Mouse (Mus musculus) hindbrain, postnatal 0 days (tissue): ENCODE results near the gene Cacnb3. TPM values are rescaled to one million over a fixed set of nuclear protein-coding genes. Genes with fewer than 3 reads are reported as not detected.

Experiments
- ATAC-seq: fragments of 200-750 bp; cut with Nextera tagmentation; 2 replicates; pipeline ENCODE4 v1.8.0; 2017; ENCODE audit warnings: mild to moderate bottlenecking, moderate TSS enrichment, moderate library complexity
- DNase-seq: peaks from one replicate; pipeline ENCODE4 v3.0.0-alpha.2; 2015; ENCODE audit warnings: low spot score
- H3K27ac ChIP-seq: fragments of 300-500 bp; sonication (generic); 2 replicates; pipeline ENCODE4 v1.5.1; 2014; ENCODE audit warnings: mild to moderate bottlenecking
- H3K27me3 ChIP-seq: fragments of 300-500 bp; sonication (generic); 2 replicates; pipeline ENCODE4 v1.6.1; 2014; ENCODE audit warnings: low read length, mixed read lengths; ENCODE audit not compliant: insufficient read depth
- H3K36me3 ChIP-seq: fragments of 300-500 bp; sonication (generic); 2 replicates; pipeline ENCODE4 v1.6.1; 2014; ENCODE audit warnings: low read length, mixed read lengths; ENCODE audit not compliant: insufficient read depth
- H3K4me1 ChIP-seq: fragments of 300-500 bp; sonication (generic); 2 replicates; pipeline ENCODE4 v1.6.1; 2014; ENCODE audit warnings: antibody characterized with exemption, low read length, mixed read lengths; ENCODE audit not compliant: insufficient read depth
- H3K4me2 ChIP-seq: fragments of 300-500 bp; sonication (generic); 2 replicates; pipeline ENCODE4 v1.6.1; 2014; ENCODE audit warnings: low read depth, mild to moderate bottlenecking, low read length, moderate library complexity, mixed read lengths
- H3K4me3 ChIP-seq: fragments of 300-500 bp; sonication (generic); 2 replicates; pipeline ENCODE4 v1.5.1; 2014; ENCODE audit warnings: low read length
- H3K9ac ChIP-seq: fragments of 300-500 bp; sonication (generic); replicated peaks from 2 replicates; pipeline ENCODE4 v1.6.1; 2014; ENCODE audit warnings: mild to moderate bottlenecking, low read length, moderate library complexity, mixed read lengths
- H3K9me3 ChIP-seq: fragments of 300-500 bp; sonication (generic); 2 replicates; pipeline ENCODE4 v1.6.1; 2016; ENCODE audit warnings: low read length, mixed read lengths
- CTCF ChIP-seq: IDR thresholded peaks from 2 replicates; pipeline ENCODE4 v1.5.1; 2016; ENCODE audit warnings: antibody characterized with exemption, control low read depth, low read depth
- WGBS: fragments of 180-500 bp; shearing (Covaris S2); extraction: QIAGEN DNeasy Blood & Tissue Kit; methylation state at CpG from one replicate; pipeline ENCODE4 v1.1.7; 2014; 5-methylcytosine and 5-hydroxymethylcytosine counted together
- polyA plus RNA-seq: library from polyadenylated mRNA; unstranded; fragments of >200 nt; fragmentation: Nextera tagmentation; extraction: Ambion mirVana; gene quantifications from 2 replicates; pipeline ENCODE4 v1.2.1, GENCODE M21; 2015
- total RNA-seq: library from RNA; depleted of rRNA; stranded (reverse); fragments of >200 nt; gene quantifications from 2 replicates; pipeline ENCODE4 v1.2.3, GENCODE M21; 2014

The Cacnb3 gene
- total and polyA plus RNA-seq, 2 experiments from 2014 or later: 83.1 to 166 TPM

GRCm38 (mm10) chr15:98680660-98681059 is 50.0 kb downstream of the Cacnb3 start:
- no peak for TF ChIP-seq CTCF
- H3K27ac ChIP-seq: no peak overlapping the region
- WGBS: 93% methylated on average over 8 of the region's 8 CpGs
- no peak overlapping the region for H3K4me2 ChIP-seq
- H3K9me3 ChIP-seq: no peaks in the 10 kb centered on the region
- ATAC-seq (no peak), DNase-seq (no peak)
- no peaks in the 10 kb centered on the region for H3K27me3 ChIP-seq
- H3K36me3 ChIP-seq: no peaks in the 10 kb centered on the region
- H3K9ac ChIP-seq: no peak overlapping the region
- H3K4me1 ChIP-seq: no peaks in the 10 kb centered on the region
- H3K4me3 ChIP-seq: no peak overlapping the region

- no peaks in the 10 kb centered on the region for H3K9me3 ChIP-seq
- H3K4me3 ChIP-seq: no peak overlapping the region
- H3K4me1 ChIP-seq: no peaks in the 10 kb centered on the region
- DNase-seq (no peak), ATAC-seq (no peak)
- H3K4me2 ChIP-seq: no peak overlapping the region
- no peak for TF ChIP-seq CTCF
- no peak overlapping the region for H3K27ac ChIP-seq
- no peaks in the 10 kb centered on the region for H3K36me3 ChIP-seq
- WGBS: 85% methylated on average over 7 of the region's 7 CpGs
- H3K9ac ChIP-seq: no peak overlapping the region
- H3K27me3 ChIP-seq: no peaks in the 10 kb centered on the region
These were observed 51.0 kb downstream of the Cacnb3 start for GRCm38 (mm10) chr15:98681633-98682032.

- WGBS: 65% methylated on average over 10 of the region's 10 CpGs
- H3K4me1 ChIP-seq: no peaks in the 10 kb centered on the region
- TF ChIP-seq CTCF: no peak
These were observed 52.5 kb downstream of the Cacnb3 start for GRCm38 (mm10) chr15:98683177-98683576.

GRCm38 (mm10) chr15:98683746-98684145 is 53.1 kb downstream of the Cacnb3 start:
- no peak overlapping the region for H3K4me3 ChIP-seq
- no peak overlapping the region for H3K27ac ChIP-seq
- no peak for DNase-seq
- 100% methylated on average over 1 of the region's 1 CpGs for WGBS
- ATAC-seq: no peak
- no peak overlapping the region for H3K9ac ChIP-seq
- no peaks in the 10 kb centered on the region for H3K27me3 ChIP-seq
- H3K4me1 ChIP-seq: no peaks in the 10 kb centered on the region
- no peaks in the 10 kb centered on the region for H3K36me3 ChIP-seq
- no peaks in the 10 kb centered on the region for H3K9me3 ChIP-seq
- no peak overlapping the region for H3K4me2 ChIP-seq
- no peak for TF ChIP-seq CTCF

More at GRCm38 (mm10) chr15:98683177-98683576, 52.5 kb downstream of the Cacnb3 start:
- Histone ChIP-seq H3K27me3 (no peaks in the 10 kb centered on the region), H3K4me2 (no peak overlapping the region), H3K9me3 (no peaks in the 10 kb centered on the region), H3K9ac (no peak overlapping the region), H3K4me3 (no peak overlapping the region), H3K36me3 (no peaks in the 10 kb centered on the region), H3K27ac (no peak overlapping the region)
- ATAC-seq: no peak
- DNase-seq: no peak

GRCm38 (mm10) chr15:98685926-98686325 is 55.3 kb downstream of the Cacnb3 start:
- H3K9ac ChIP-seq: no peak overlapping the region
- WGBS: 69% methylated on average over 3 of the region's 3 CpGs
- no peak overlapping the region for H3K4me3 ChIP-seq
- no peaks in the 10 kb centered on the region for H3K36me3 ChIP-seq
- DNase-seq (no peak), ATAC-seq (no peak)
- peak; percentile 32; the same call in 1 of the 2 replicates for TF ChIP-seq CTCF
- H3K27me3 ChIP-seq: no peaks in the 10 kb centered on the region
- H3K9me3 ChIP-seq: no peaks in the 10 kb centered on the region
- no peaks in the 10 kb centered on the region for H3K4me1 ChIP-seq
- no peak overlapping the region for H3K27ac ChIP-seq
- no peak overlapping the region for H3K4me2 ChIP-seq

- 80% methylated on average over 2 of the region's 2 CpGs for WGBS
- no peaks in the 10 kb centered on the region for H3K27me3 ChIP-seq
- H3K36me3 ChIP-seq: no peaks in the 10 kb centered on the region
- TF ChIP-seq CTCF: no peak
- no peak overlapping the region for H3K4me2 ChIP-seq
- no peak overlapping the region for H3K27ac ChIP-seq
- no peak for DNase-seq
- no peak for ATAC-seq
- H3K4me1 ChIP-seq: peaks cover 6% of the 10 kb centered on the region; the same call in 1 of the 2 replicates
- no peaks in the 10 kb centered on the region for H3K9me3 ChIP-seq
- H3K9ac ChIP-seq: no peak overlapping the region
- H3K4me3 ChIP-seq: no peak overlapping the region
These were observed 59.0 kb downstream of the Cacnb3 start for GRCm38 (mm10) chr15:98689682-98690081.

- H3K9ac ChIP-seq: no peak overlapping the region
- DNase-seq (peak; percentile 72), ATAC-seq (0 out of 2 replicates have a peak, but pooled peaks have one; percentile 38)
- H3K36me3 ChIP-seq: no peaks in the 10 kb centered on the region
- H3K4me2 ChIP-seq: no peak overlapping the region
- no peak overlapping the region for H3K4me3 ChIP-seq
- TF ChIP-seq CTCF: no peak
- no peaks in the 10 kb centered on the region for H3K9me3 ChIP-seq
- 13% methylated on average over 7 of the region's 7 CpGs for WGBS
- no peaks in the 10 kb centered on the region for H3K27me3 ChIP-seq
- H3K4me1 ChIP-seq: peaks cover 6% of the 10 kb centered on the region; the same call in 1 of the 2 replicates
- no peak overlapping the region for H3K27ac ChIP-seq
These were observed 61.0 kb downstream of the Cacnb3 start for GRCm38 (mm10) chr15:98691486-98692147.
